Mouse (Mus musculus) CH12.LX (cell line): ENCODE data around the gene Cradd. TPM values are rescaled to one million over a fixed set of nuclear protein-coding genes. Genes with fewer than 3 reads are reported as not detected.

Source experiments
- DNase-seq: peaks from one replicate; pipeline ENCODE4 v3.0.0-alpha.2; 2013; ENCODE audit errors: extremely low read depth
- H3K27ac ChIP-seq: 2 replicates; pipeline ENCODE4 v1.5.1; 2012; ENCODE audit warnings: low read depth, mild to moderate bottlenecking, control low read depth, moderate library complexity; ENCODE audit not compliant: insufficient read depth
- H3K27me3 ChIP-seq: replicated peaks from 2 replicates; pipeline ENCODE3; 2012; ENCODE audit warnings: inconsistent platforms
- H3K36me3 ChIP-seq, 2 experiments: replicated peaks in 1 of 2; 2 replicates each; pipeline versions ENCODE3 to v1.6.1; 2012; ENCODE audit warnings: inconsistent platforms in 1 of 2, low read length in 1 of 2, mild to moderate bottlenecking in 1 of 2, mixed read lengths in 1 of 2, moderate library complexity in 1 of 2; ENCODE audit not compliant: control insufficient read depth in 1 of 2, insufficient read depth in 1 of 2
- H3K4me1 ChIP-seq, 2 experiments: 2 replicates each; pipeline ENCODE4 v1.6.1; 2012; ENCODE audit warnings: inconsistent platforms in 1 of 2, moderate library complexity in 1 of 2; ENCODE audit not compliant: insufficient read depth in 2 of 2, control insufficient read depth in 1 of 2
- H3K4me2 ChIP-seq: 2 replicates; pipeline ENCODE4 v1.6.1; 2012; ENCODE audit warnings: low read depth, mild to moderate bottlenecking, control low read depth; ENCODE audit not compliant: poor library complexity, insufficient read depth, severe bottlenecking
- H3K4me3 ChIP-seq, 3 experiments: fragments of 150-350 bp in 1 of 3; sonication (generic) in 1 of 3; replicated peaks in 1 of 3; 2 replicates each; pipeline versions ENCODE3 to v1.5.1; 2011 to 2012; ENCODE audit warnings: low read depth in 2 of 3, low read length in 2 of 3, mild to moderate bottlenecking in 2 of 3, moderate library complexity in 2 of 3, control low read depth in 1 of 3, improper control_type of control experiment in 1 of 3, inconsistent platforms in 1 of 3, mixed read lengths in 1 of 3; ENCODE audit not compliant: poor library complexity in 1 of 3
- H3K79me2 ChIP-seq: replicated peaks from 2 replicates; pipeline ENCODE4 v1.6.1; 2012; ENCODE audit warnings: mild to moderate bottlenecking, moderate library complexity; ENCODE audit not compliant: control insufficient read depth, poor library complexity, insufficient read depth, severe bottlenecking; ENCODE audit errors: extremely low read depth
- H3K9ac ChIP-seq: 2 replicates; pipeline ENCODE4 v1.6.1; 2012; ENCODE audit warnings: low read depth, mild to moderate bottlenecking, control low read depth, moderate library complexity; ENCODE audit not compliant: insufficient read depth
- H3K9me3 ChIP-seq: replicated peaks from 2 replicates; pipeline ENCODE3; 2012; ENCODE audit warnings: low read length, inconsistent platforms, mixed read lengths
- BHLHE40 ChIP-seq: IDR thresholded peaks from 2 replicates; pipeline ENCODE4 v1.6.1; 2011; ENCODE audit warnings: mild to moderate bottlenecking, low read depth, low read length, improper control_type of control experiment
- CHD1 ChIP-seq: IDR thresholded peaks from 2 replicates; pipeline ENCODE4 v1.6.1; 2012; ENCODE audit warnings: low read depth, low read length, improper control_type of control experiment, inconsistent platforms
- CHD2 ChIP-seq: IDR thresholded peaks from 2 replicates; pipeline ENCODE4 v1.6.1; 2011; ENCODE audit warnings: low read length, improper control_type of control experiment
- E2F4 ChIP-seq: IDR thresholded peaks from 2 replicates; pipeline ENCODE4 v1.6.1; 2011; ENCODE audit warnings: low read depth, low read length, improper control_type of control experiment; ENCODE audit not compliant: insufficient replicate concordance
- EP300 ChIP-seq: IDR thresholded peaks from 2 replicates; pipeline ENCODE4 v1.6.1; 2011; ENCODE audit warnings: low read length, improper control_type of control experiment
- HCFC1 ChIP-seq: IDR thresholded peaks from 2 replicates; pipeline ENCODE4 v1.6.1; 2012; ENCODE audit warnings: low read depth, mild to moderate bottlenecking, inconsistent platforms, low read length, improper control_type of control experiment
- IRF4 ChIP-seq: IDR thresholded peaks from 2 replicates; pipeline ENCODE4 v1.6.1; 2014; ENCODE audit warnings: low read depth, mild to moderate bottlenecking, inconsistent platforms, low read length, improper control_type of control experiment
- JUN ChIP-seq: IDR thresholded peaks from 2 replicates; pipeline ENCODE4 v1.6.1; 2011; ENCODE audit warnings: low read depth, mild to moderate bottlenecking, low read length, improper control_type of control experiment, moderate library complexity; ENCODE audit not compliant: insufficient read depth
- JUND ChIP-seq: conservative IDR thresholded peaks from 2 replicates; pipeline ENCODE4 v1.6.1; 2011; ENCODE audit warnings: low read depth, low read length, improper control_type of control experiment
- KAT2A ChIP-seq: IDR thresholded peaks from 2 replicates; pipeline ENCODE4 v1.6.1; 2012; ENCODE audit warnings: low read length, improper control_type of control experiment, inconsistent platforms; ENCODE audit not compliant: insufficient replicate concordance
- MAFK ChIP-seq: IDR thresholded peaks from 2 replicates; pipeline ENCODE4 v1.6.1; 2011; ENCODE audit warnings: low read length, improper control_type of control experiment; ENCODE audit not compliant: insufficient replicate concordance
- MAX ChIP-seq: IDR thresholded peaks from 2 replicates; pipeline ENCODE4 v1.6.1; 2011; ENCODE audit warnings: low read length, improper control_type of control experiment
- MAZ ChIP-seq: IDR thresholded peaks from 2 replicates; pipeline ENCODE4 v1.6.1; 2012; ENCODE audit warnings: low read depth, mild to moderate bottlenecking, inconsistent platforms, low read length, improper control_type of control experiment, moderate library complexity
- MYC ChIP-seq: IDR thresholded peaks from 2 replicates; pipeline ENCODE4 v1.6.1; 2011; ENCODE audit warnings: low read depth, mild to moderate bottlenecking, improper control_type of control experiment, low read length
- NRF1 ChIP-seq: IDR thresholded peaks from 2 replicates; pipeline ENCODE4 v1.6.1; 2014; ENCODE audit warnings: low read depth, mild to moderate bottlenecking, inconsistent platforms, low read length, improper control_type of control experiment, moderate library complexity
- PAX5 ChIP-seq: IDR thresholded peaks from 2 replicates; pipeline ENCODE4 v1.6.1; 2012; ENCODE audit warnings: low read length, inconsistent platforms, mixed read lengths
- POLR2AphosphoS2 ChIP-seq: IDR thresholded peaks from 2 replicates; pipeline ENCODE4 v1.6.1; 2011; ENCODE audit warnings: low read depth, low read length, improper control_type of control experiment
- RAD21 ChIP-seq: IDR thresholded peaks from 2 replicates; pipeline ENCODE4 v1.6.1; 2011; ENCODE audit warnings: low read depth, mild to moderate bottlenecking, low read length, improper control_type of control experiment, moderate library complexity
- RCOR1 ChIP-seq: conservative IDR thresholded peaks from 2 replicates; pipeline ENCODE4 v1.6.1; 2012; ENCODE audit warnings: low read depth, mild to moderate bottlenecking, inconsistent platforms, low read length, improper control_type of control experiment
- SIN3A ChIP-seq: IDR thresholded peaks from 2 replicates; pipeline ENCODE4 v1.6.1; 2012; ENCODE audit warnings: low read length, improper control_type of control experiment, inconsistent platforms
- SMC3 ChIP-seq: IDR thresholded peaks from 2 replicates; pipeline ENCODE4 v1.6.1; 2011; ENCODE audit warnings: low read depth, low read length, improper control_type of control experiment
- TBP ChIP-seq: conservative IDR thresholded peaks from 2 replicates; pipeline ENCODE4 v1.6.1; 2011; ENCODE audit warnings: low read depth, low read length, improper control_type of control experiment
- TCF12 ChIP-seq: IDR thresholded peaks from 2 replicates; pipeline ENCODE4 v1.6.1; 2014; ENCODE audit warnings: low read depth, mild to moderate bottlenecking, inconsistent platforms, low read length, improper control_type of control experiment
- UBTF ChIP-seq: IDR thresholded peaks from 2 replicates; pipeline ENCODE4 v1.6.1; 2012; ENCODE audit warnings: low read depth, mild to moderate bottlenecking, inconsistent platforms, low read length, improper control_type of control experiment, moderate library complexity
- USF1 ChIP-seq: IDR thresholded peaks from 2 replicates; pipeline ENCODE4 v1.6.1; 2014; ENCODE audit warnings: low read depth, mild to moderate bottlenecking, inconsistent platforms, low read length, improper control_type of control experiment
- USF2 ChIP-seq: conservative IDR thresholded peaks from 2 replicates; pipeline ENCODE4 v1.6.1; 2011; ENCODE audit warnings: low read depth, low read length, improper control_type of control experiment
- ZC3H11A ChIP-seq: IDR thresholded peaks from 2 replicates; pipeline ENCODE4 v1.6.1; 2012; ENCODE audit warnings: low read depth, mild to moderate bottlenecking, inconsistent platforms, low read length, improper control_type of control experiment
- ZMIZ1 ChIP-seq: IDR thresholded peaks from 2 replicates; pipeline ENCODE4 v1.6.1; 2012; ENCODE audit warnings: low read depth, mild to moderate bottlenecking, inconsistent platforms, low read length, improper control_type of control experiment
- ZNF384 ChIP-seq: IDR thresholded peaks from 2 replicates; pipeline ENCODE4 v1.6.1; 2012; ENCODE audit warnings: low read depth, low read length, improper control_type of control experiment, inconsistent platforms
- dilution Hi-C: fragments of 300-500 bp; cut with MboI; formaldehyde crosslinking; loops from 2 replicates; pipeline ENCODE4 v1.14.3; 2020; ENCODE audit warnings: low sequenced_read_pairs; ENCODE audit not compliant: extremely low pct_unique_long_range_greater_than_20kb, extremely low pct_ligation_motif_present
- in situ Hi-C: fragments of 300-500 bp; cut with MboI; formaldehyde crosslinking; loops from 3 replicates; pipeline ENCODE4 v1.14.3; 2019; ENCODE audit warnings: low sequenced_read_pairs, low pct_ligation_motif_present, low pct_unique_long_range_greater_than_20kb, mixed read lengths
- polyA plus RNA-seq: library from polyadenylated mRNA; unstranded; fragments of >175 nt; gene quantifications from 2 replicates; pipeline ENCODE4 v1.2.1, GENCODE M21; 2012; ENCODE audit warnings: low read depth; ENCODE audit not compliant: insufficient read length
- total RNA-seq, 2 experiments: library from RNA; depleted of rRNA; stranded (reverse); fragments of 300-350 nt in 1 of 2; fragments of >200 nt in 1 of 2; gene quantifications; 2 replicates each; pipeline ENCODE4 v1.2.3; 2012 to 2014

The Cradd gene
- total and polyA plus RNA-seq, 3 experiments, result 5.6 to 8.8 (median 5.6) TPM

GRCm38 (mm10) chr10:95194776-95195175 lies 129.2 kb downstream of the Cradd start:
- Histone ChIP-seq H3K4me3 (no peak overlapping the region), H3K36me3 (no peaks in the 10 kb centered on the region), H3K4me1 (peaks cover 7 to 13% of the 10 kb centered on the region in 2 experiments; a peak in 3 of 4 replicates), H3K27ac (no peak overlapping the region), H3K9me3 (no peaks in the 10 kb centered on the region), H3K9ac (no peak overlapping the region), H3K27me3 (no peaks in the 10 kb centered on the region), H3K79me2 (no peaks in the 10 kb centered on the region), H3K4me2 (no peak overlapping the region)
- TF ChIP-seq MAZ (no peak), POLR2AphosphoS2 (no peak), MYC (no peak), IRF4 (no peak), JUND (no peak), HCFC1 (no peak), MAX (no peak), USF2 (no peak), USF1 (no peak), RCOR1 (no peak), TBP (no peak), EP300 (no peak), RAD21 (no peak), KAT2A (no peak), ZMIZ1 (no peak), ZC3H11A (no peak), CHD2 (no peak)
- in situ Hi-C loops (no loop called here), dilution Hi-C loops (no loop called here)
- DNase-seq, result no peak

- no peaks in the 10 kb centered on the region for H3K79me2 ChIP-seq
- peak overlapping the region; percentile 58 for H3K4me2 ChIP-seq
- H3K36me3 ChIP-seq, result no peaks in the 10 kb centered on the region
- dilution Hi-C loops, result no loop called here
- H3K9ac ChIP-seq, result no peak overlapping the region
- H3K27me3 ChIP-seq, result no peaks in the 10 kb centered on the region
- TF ChIP-seq KAT2A (no peak), JUN (no peak), RCOR1 (no peak), CHD1 (no peak), EP300 (no peak), UBTF (no peak), SIN3A (no peak), BHLHE40 (no peak), ZC3H11A (no peak), E2F4 (no peak), TBP (no peak), SMC3 (no peak), CHD2 (no peak), ZNF384 (no peak), MAFK (no peak), TCF12 (no peak), PAX5 (no peak), MAX (no peak), USF1 (no peak), NRF1 (no peak)
- H3K27ac ChIP-seq, result no peak overlapping the region
- in situ Hi-C loops, result no loop called here
- peaks cover 7 to 13% of the 10 kb centered on the region in 2 experiments; a peak in 3 of 4 replicates for H3K4me1 ChIP-seq
- peak overlapping the region in 1 of 3 experiments; percentile 11 for H3K4me3 ChIP-seq
- H3K9me3 ChIP-seq, result peaks cover 2% of the 10 kb centered on the region
- DNase-seq, result no peak
These were observed 130.1 kb downstream of the Cradd start for GRCm38 (mm10) chr10:95193875-95194281.
